Mouse (Mus musculus) WW6 (cell line): Measurements from ENCODE around the gene Mat2a.
A peak's percentile ranks its signal among the peaks of the same experiment; 100 is the strongest.
"Not testable (repeated sequence)": the region's sequence is repeated elsewhere in the genome, so short reads cannot be mapped to it uniquely, and the experiment has no call there.

Experiments
- DNase-seq: peaks from one replicate; pipeline ENCODE4 v3.0.0-alpha.2; 2013; ENCODE audit warnings: low read depth, low spot score

Gene Mat2a

GRCm38 (mm10) chr6:72439355-72440185 lies at the start of gene Mat2a:
Mat2a (minus strand) TSS chr6:72439558.
- DNase-seq: peak; percentile 73

DNA sequence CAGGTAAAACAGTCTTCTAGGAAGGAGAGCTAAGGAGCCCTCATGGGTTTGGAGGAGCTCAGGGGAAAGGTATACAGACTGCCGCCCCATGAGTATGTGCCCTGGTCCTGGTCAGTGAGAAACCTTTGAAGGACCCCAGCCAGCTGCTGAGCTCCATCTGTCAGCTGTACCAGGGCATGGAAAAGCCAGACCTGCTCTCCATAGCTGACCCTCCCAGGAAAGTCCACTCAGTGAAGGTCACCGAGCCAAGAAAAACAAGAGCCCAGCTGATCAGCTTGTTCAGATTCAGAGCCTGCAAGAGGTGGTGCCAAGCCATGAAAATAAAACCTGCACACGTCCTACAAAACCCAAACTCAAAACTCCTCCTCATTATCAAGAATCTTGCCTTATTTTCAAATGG lies 49.5 kb upstream of the Mat2a start:
- no peak for DNase-seq

- DNase-seq: no peak
These were observed 47.9 kb upstream of the Mat2a start for GRCm38 (mm10) chr6:72487282-72487681.

GRCm38 (mm10) chr6:72486307-72486706 lies 46.9 kb upstream of the Mat2a start:
- no peak for DNase-seq

GRCm38 (mm10) chr6:72484887-72485286 lies 45.5 kb upstream of the Mat2a start:
- DNase-seq: no peak

DNA sequence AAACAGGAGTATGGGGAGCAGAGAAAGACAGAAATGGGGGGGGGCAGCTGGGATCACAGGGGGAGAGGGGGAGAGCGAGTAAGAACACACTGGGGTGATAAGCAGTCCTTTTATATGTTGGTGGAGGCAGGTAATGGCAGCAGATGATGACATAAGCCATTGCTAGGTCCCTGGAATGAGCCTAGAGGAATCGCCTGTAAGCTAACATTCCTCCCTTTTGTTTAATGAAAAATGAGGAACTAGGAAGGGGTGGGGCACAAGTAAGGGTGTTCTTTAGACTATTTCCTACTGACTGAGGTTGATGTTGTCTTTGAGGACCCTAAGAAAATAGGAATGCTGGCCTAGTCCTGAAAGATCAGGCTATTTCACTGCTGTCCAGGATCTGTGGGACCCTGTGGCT lies 42.8 kb upstream of the Mat2a start:
- DNase-seq: no peak

DNA sequence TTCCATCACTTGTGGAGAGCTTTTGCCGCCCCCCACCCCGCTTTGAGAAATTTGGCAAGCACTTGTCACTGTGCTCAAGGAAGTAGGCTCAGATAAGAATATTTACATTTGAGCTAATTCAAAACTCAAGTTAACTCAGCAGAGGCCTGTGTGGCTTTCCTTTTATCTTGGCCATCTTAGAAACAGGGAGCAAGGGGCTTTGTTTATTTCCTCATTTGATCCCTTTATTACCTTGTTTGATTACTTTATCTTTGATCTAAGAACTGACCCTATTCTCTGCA lies 41.0 kb upstream of the Mat2a start:
- DNase-seq: no peak

DNA sequence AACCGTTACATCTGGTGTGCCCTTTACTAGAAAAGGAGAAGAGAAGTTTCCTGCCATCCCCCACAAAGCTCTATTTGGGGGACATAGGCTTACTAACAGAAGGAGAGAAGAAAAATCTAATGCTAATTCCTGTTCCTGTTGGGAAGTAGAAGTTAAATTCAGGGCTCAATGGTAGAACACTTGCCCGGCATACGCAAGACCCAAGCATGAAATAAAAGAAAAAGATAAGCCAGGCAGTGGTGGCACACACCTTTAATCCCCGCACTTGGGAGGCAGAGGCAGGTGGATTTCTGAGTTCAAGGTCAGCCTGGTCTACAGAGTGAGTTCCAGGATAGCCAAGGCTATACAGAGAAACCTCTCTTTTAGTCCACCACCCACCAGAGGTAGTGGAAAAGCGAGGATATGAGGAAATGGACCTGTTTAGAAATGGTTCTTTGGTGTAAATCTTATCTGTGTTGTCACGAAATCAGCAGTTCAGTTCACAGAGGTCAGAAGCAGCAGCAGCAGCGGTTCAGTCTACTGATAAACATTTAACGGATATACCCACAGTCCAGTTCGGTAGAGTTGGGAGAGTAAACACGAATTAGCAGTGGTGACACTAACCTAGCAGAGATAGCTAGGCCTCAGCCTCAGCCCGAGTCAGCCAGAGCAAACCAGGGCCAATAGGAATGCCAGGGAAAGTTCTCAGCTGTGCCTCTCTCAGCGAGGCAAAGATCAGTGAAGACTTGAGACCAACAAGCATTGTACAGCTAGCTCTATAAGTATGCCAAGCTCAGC lies 40.5 kb upstream of the Mat2a start:
- no peak for DNase-seq

- not testable (repeated sequence) for DNase-seq
These were observed 39.3 kb upstream of the Mat2a start for GRCm38 (mm10) chr6:72478691-72479090.

DNA sequence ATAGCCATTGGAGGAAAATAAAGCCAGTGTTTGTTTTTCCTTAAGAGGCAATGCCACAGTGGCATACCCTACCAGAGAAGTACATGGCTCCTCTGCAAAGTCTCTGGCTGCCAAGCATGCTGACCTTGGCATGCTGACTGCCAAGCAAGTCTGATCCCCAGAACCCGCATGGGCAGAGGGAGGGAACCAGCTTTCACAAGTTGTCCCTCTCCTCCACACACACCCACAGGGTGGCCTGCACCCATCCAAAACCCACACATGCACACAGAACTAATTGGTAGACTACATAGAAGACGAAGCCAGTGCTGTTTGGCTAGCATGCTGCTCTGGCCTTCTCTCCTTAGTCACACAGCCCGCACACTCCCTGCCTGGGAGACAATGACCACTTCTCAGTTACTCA lies 38.3 kb upstream of the Mat2a start:
- DNase-seq: no peak

DNA sequence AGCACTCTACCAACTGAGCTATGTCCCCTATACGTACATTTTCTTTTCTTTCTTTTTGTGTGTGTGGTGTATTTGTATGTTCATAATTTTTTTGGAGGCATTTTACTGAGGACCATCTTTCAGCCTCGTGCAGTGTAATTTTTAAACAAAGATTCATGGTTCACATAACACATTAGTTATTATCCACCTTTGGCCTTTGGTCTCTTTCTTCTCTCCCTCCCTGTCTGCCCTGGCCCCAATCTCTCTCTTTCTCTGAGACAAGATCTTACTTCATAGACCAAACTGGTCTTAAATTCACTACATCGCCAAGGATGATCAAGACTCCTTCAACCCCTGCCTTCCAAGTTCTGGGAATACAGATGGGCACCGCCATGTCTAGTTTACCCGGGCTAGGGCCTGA lies 37.5 kb upstream of the Mat2a start:
- DNase-seq: no peak

DNA sequence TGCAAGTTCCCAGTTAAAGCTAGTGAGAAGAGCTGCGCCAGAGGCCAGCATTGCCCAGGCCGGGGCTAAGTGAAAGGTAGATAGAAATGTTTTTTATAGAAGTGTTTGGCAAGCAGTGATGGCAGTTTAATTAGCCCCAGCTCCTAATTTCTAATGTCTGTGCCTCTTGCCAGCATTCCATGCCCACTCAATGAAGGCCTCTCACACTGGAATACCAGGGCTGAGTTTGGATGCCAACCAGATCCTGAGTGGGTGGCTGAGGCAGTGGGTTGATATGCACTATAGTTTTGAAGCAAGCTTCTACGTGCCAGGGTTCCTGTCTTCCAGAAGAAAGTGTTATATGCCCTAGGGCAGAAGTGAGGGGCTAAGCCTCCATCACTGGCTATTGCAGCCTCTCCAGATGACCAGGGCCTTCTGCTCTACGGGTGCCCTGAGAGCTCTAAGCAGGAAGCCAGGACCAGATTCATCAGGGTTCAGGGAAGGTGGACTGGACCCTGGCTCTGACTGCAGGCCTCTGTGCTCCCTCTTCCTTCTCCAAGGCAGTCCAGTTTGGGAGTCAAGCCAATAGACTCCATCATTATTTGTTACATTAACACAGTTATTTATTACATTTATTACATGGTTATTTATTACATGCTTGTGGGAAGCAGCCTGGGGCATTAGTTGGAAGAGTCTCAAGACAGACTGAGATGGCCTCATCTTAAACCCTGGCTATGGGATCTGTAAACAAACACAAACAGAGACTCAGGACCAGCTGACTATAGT lies 36.0 kb upstream of the Mat2a start:
- no peak for DNase-seq

DNA sequence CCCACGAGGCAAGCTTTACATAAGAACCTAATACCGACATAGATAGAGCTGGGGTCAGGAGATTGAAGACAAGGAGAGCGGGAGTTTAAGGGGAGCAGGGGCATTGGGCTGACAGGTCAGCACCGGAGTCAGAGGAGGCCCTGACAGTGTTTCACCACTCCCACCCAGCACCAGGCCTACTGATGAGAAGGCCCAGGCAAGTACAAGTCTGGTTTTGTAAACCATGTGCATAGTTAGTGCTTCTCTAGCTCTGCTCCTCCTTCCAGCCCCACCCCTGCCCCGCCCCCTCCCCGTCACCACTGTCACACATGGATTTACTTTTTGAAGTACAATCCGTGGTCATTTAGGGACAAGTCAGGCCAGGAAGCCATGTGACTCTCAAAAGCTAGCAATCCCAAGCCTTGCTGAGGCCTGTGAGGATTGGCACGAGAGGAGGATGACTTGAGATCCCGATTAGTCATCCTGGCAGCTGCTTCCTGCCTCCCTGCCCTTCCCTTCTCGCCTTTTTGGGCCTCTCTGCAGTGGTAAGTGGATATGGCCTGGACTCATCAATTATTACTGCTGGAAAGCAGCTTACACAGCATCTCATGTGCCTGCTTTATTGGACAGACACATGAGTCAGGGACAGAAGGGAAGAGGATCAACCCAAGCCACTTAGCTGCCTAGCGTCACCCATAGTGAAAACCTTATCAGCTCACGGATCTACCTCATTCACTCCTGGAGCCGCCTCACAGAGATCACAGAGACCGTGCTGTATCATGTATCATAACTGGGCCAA lies 34.1 kb upstream of the Mat2a start:
- DNase-seq: no peak

DNA sequence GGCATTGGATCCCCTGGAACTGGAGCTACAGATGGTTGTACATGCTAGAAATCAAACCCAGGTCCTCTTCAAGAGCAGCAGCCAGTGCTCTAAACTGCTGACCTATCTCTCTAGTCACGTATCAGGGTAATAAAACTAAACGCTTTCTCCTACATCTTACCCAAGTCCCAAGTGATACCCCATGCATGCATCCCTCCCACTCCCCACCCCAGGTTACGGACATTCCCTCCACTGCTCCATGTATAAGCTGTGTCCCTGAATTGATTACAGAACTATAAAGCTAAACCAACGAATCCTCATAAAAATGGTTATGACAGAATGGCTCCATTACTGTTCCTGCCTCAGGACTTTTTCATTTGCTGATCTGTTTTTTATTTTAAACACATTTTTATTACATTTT lies 26.8 kb upstream of the Mat2a start:
- DNase-seq: no peak

- DNase-seq: no peak
These were observed 26.2 kb upstream of the Mat2a start for GRCm38 (mm10) chr6:72465361-72466157.

GRCm38 (mm10) chr6:72462550-72463257 lies 23.3 kb upstream of the Mat2a start:
- DNase-seq: not testable (repeated sequence)

DNA sequence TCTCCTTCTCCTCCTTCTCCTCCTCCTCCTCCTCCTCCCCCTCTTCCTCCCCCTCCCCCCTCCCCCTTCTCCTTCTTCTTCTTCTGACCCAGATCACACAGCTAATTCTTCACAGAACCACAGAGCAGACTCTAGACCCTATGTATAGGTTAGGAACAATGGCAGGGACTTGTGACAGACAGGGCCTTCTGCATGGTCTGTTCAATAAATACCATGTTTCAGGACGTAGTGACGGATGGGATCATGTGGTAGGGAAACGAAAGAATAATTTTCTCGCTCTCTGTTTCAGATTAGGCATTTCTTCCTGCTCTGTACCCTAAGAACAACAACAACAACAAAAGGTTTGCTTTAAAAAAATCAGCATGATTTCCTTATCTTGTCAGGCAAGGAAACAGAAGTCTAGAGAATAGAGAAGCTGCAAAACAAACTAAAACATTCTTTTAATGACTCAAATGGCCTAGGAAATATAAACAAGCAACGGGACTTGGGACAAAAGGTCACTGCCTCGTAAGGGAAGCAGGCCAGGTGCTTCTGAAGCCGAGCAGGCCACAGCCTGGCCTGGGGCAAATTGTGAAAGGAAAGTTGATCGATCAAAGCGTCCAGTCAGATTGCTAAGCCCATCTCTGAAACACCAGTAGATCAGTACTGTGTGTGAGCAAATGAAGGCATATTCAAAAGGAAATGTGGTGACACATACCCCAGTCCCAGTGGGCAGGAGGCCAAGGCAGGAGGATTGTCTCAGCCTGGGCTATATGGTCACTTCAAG lies 20.9 kb upstream of the Mat2a start:
- no peak for DNase-seq

DNA sequence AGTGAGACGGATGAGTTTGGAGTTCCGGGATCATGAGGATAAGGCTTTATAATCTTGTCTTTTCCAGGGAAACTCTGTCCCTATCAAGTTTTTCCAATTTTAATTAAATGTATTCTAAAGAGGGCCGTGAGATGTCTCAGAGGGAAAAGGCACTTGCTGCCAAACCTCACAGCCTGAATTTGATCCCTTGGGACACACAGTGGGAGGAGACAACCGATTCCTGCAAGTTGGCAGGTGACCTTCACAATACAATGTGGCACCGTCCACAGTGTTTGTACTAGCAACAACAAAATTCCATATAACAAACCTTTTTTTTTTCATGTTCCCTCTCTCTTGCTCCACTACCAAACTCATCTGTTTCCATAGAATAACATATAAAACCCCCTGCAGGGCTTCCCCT lies 19.6 kb upstream of the Mat2a start:
- no peak for DNase-seq

GRCm38 (mm10) chr6:72458418-72458817 lies 19.1 kb upstream of the Mat2a start:
- DNase-seq: no peak
